Mouse (Mus musculus): ENCODE measurements around the gene Utp6. TPM values are rescaled to one million over a fixed set of nuclear protein-coding genes. Genes with fewer than 3 reads are reported as not detected.

The Utp6 gene
- polyA plus RNA-seq, 1 experiment from 2014 or later, result 52.1 TPM

- no peak overlapping the region for H3K4me3 ChIP-seq (replicated peaks)
- no peaks in the 10 kb centered on the region for H3K36me3 ChIP-seq
- peak overlapping the region; percentile 17 for H3K4me2 ChIP-seq (replicated peaks)
- ATAC-seq (ENCODE audit: insufficient number of reproducible peaks, low FRiP score, low TSS enrichment, low read depth), result peak; percentile 87
- peaks cover 14% of the 10 kb centered on the region for H3K4me1 ChIP-seq
- no peak overlapping the region for H3K9ac ChIP-seq
- H3K27me3 ChIP-seq, result no peaks in the 10 kb centered on the region
- H3K9me3 ChIP-seq (replicated peaks), result no peaks in the 10 kb centered on the region
- H3K27ac ChIP-seq (replicated peaks), result peak overlapping the region; percentile 69
- 29% methylated on average over 14 of the region's 14 CpGs for WGBS
Observed at GRCm38 (mm10) chr11:79908600-79909483, 53.3 kb downstream of the Utp6 start.

- no peak for ATAC-seq (ENCODE audit: insufficient number of reproducible peaks, low FRiP score, low TSS enrichment, low read depth)
- Histone ChIP-seq H3K27ac (replicated peaks) (no peak overlapping the region), H3K36me3 (no peaks in the 10 kb centered on the region), H3K9me3 (replicated peaks) (no peaks in the 10 kb centered on the region), H3K4me3 (replicated peaks) (no peak overlapping the region), H3K27me3 (no peaks in the 10 kb centered on the region), H3K4me1 (peaks cover 14% of the 10 kb centered on the region), H3K9ac (no peak overlapping the region), H3K4me2 (replicated peaks) (no peak overlapping the region)
- WGBS, result 39% methylated on average over 9 of the region's 9 CpGs
Observed at GRCm38 (mm10) chr11:79906920-79907319, 55.3 kb downstream of the Utp6 start.

GRCm38 (mm10) chr11:79902881-79903481 is 59.2 kb downstream of the Utp6 start:
- Histone ChIP-seq H3K36me3 (no peaks in the 10 kb centered on the region), H3K4me3 (replicated peaks) (no peak overlapping the region), H3K9me3 (replicated peaks) (no peaks in the 10 kb centered on the region), H3K27me3 (no peaks in the 10 kb centered on the region), H3K27ac (replicated peaks) (no peak overlapping the region), H3K4me2 (replicated peaks) (no peak overlapping the region), H3K4me1 (0 out of 2 replicates have a peak, but pooled peaks cover 4% of the 10 kb centered on the region), H3K9ac (no peak overlapping the region)
- ATAC-seq (ENCODE audit: insufficient number of reproducible peaks, low FRiP score, low TSS enrichment, low read depth), result no peak
- 61% methylated on average over 6 of the region's 6 CpGs for WGBS

- ATAC-seq (ENCODE audit: insufficient number of reproducible peaks, low FRiP score, low TSS enrichment, low read depth), result no peak
- H3K27me3 ChIP-seq, result no peaks in the 10 kb centered on the region
- H3K9me3 ChIP-seq (replicated peaks), result no peaks in the 10 kb centered on the region
- WGBS, result 87% methylated on average over 6 of the region's 6 CpGs
- H3K36me3 ChIP-seq, result no peaks in the 10 kb centered on the region
- H3K9ac ChIP-seq, result no peak overlapping the region
- H3K4me2 ChIP-seq (replicated peaks), result no peak overlapping the region
- no peaks in the 10 kb centered on the region for H3K4me1 ChIP-seq
- no peak overlapping the region for H3K4me3 ChIP-seq (replicated peaks)
- H3K27ac ChIP-seq (replicated peaks), result no peak overlapping the region
Observed at GRCm38 (mm10) chr11:79901146-79901545, 61.0 kb downstream of the Utp6 start.

GRCm38 (mm10) chr11:79892259-79892658 is 69.9 kb downstream of the Utp6 start:
- Histone ChIP-seq H3K4me2 (replicated peaks) (no peak overlapping the region), H3K27me3 (no peaks in the 10 kb centered on the region)
- 90% methylated on average over 6 of the region's 6 CpGs for WGBS

GRCm38 (mm10) chr11:79890822-79891221 is 71.4 kb downstream of the Utp6 start:
- H3K9me3 ChIP-seq (replicated peaks), result no peaks in the 10 kb centered on the region
- no peaks in the 10 kb centered on the region for H3K36me3 ChIP-seq
- H3K27me3 ChIP-seq, result no peaks in the 10 kb centered on the region
- no peak overlapping the region for H3K4me2 ChIP-seq (replicated peaks)
- H3K27ac ChIP-seq (replicated peaks), result no peak overlapping the region
- WGBS, result 76% methylated on average over 2 of the region's 2 CpGs
- no peaks in the 10 kb centered on the region for H3K4me1 ChIP-seq
- H3K4me3 ChIP-seq (replicated peaks), result no peak overlapping the region
- no peak overlapping the region for H3K9ac ChIP-seq
- no peak for ATAC-seq (ENCODE audit: insufficient number of reproducible peaks, low FRiP score, low TSS enrichment, low read depth)

More at GRCm38 (mm10) chr11:79892259-79892658, 69.9 kb downstream of the Utp6 start:
- Histone ChIP-seq H3K9ac (no peak overlapping the region), H3K4me3 (replicated peaks) (no peak overlapping the region), H3K4me1 (no peaks in the 10 kb centered on the region), H3K36me3 (no peaks in the 10 kb centered on the region), H3K27ac (replicated peaks) (no peak overlapping the region), H3K9me3 (replicated peaks) (no peaks in the 10 kb centered on the region)
- no peak for ATAC-seq (ENCODE audit: insufficient number of reproducible peaks, low FRiP score, low TSS enrichment, low read depth)

- H3K27me3 ChIP-seq, result no peaks in the 10 kb centered on the region
- H3K9ac ChIP-seq, result no peak overlapping the region
- no peak overlapping the region for H3K4me3 ChIP-seq (replicated peaks)
- H3K4me2 ChIP-seq (replicated peaks), result no peak overlapping the region
- no peaks in the 10 kb centered on the region for H3K9me3 ChIP-seq (replicated peaks)
- no peaks in the 10 kb centered on the region for H3K36me3 ChIP-seq
- H3K4me1 ChIP-seq, result no peaks in the 10 kb centered on the region
- WGBS, result 76% methylated on average over 1 of the region's 1 CpGs
- ATAC-seq (ENCODE audit: insufficient number of reproducible peaks, low FRiP score, low TSS enrichment, low read depth), result no peak
- H3K27ac ChIP-seq (replicated peaks), result no peak overlapping the region
Observed at GRCm38 (mm10) chr11:79886961-79887360, 75.2 kb downstream of the Utp6 start.

GRCm38 (mm10) chr11:79886395-79886794 is 75.8 kb downstream of the Utp6 start:
- Histone ChIP-seq H3K27ac (replicated peaks) (no peak overlapping the region), H3K4me3 (replicated peaks) (no peak overlapping the region), H3K4me2 (replicated peaks) (no peak overlapping the region), H3K9me3 (replicated peaks) (no peaks in the 10 kb centered on the region), H3K27me3 (no peaks in the 10 kb centered on the region), H3K36me3 (no peaks in the 10 kb centered on the region), H3K4me1 (no peaks in the 10 kb centered on the region), H3K9ac (no peak overlapping the region)
- ATAC-seq (ENCODE audit: insufficient number of reproducible peaks, low FRiP score, low TSS enrichment, low read depth), result no peak
- WGBS, result 97% methylated on average over 1 of the region's 1 CpGs

GRCm38 (mm10) chr11:79885713-79886393 is 76.3 kb downstream of the Utp6 start:
- Histone ChIP-seq H3K27ac (replicated peaks) (no peak overlapping the region), H3K9me3 (replicated peaks) (no peaks in the 10 kb centered on the region), H3K4me2 (replicated peaks) (no peak overlapping the region), H3K27me3 (no peaks in the 10 kb centered on the region), H3K9ac (no peak overlapping the region), H3K4me3 (replicated peaks) (no peak overlapping the region), H3K4me1 (no peaks in the 10 kb centered on the region), H3K36me3 (no peaks in the 10 kb centered on the region)
- 74% methylated on average over 13 of the region's 13 CpGs for WGBS
- ATAC-seq (ENCODE audit: insufficient number of reproducible peaks, low FRiP score, low TSS enrichment, low read depth), result peak; percentile 39; the same call in 1 of the 2 replicates

GRCm38 (mm10) chr11:79884784-79885183 is 77.4 kb downstream of the Utp6 start:
- Histone ChIP-seq H3K4me1 (no peaks in the 10 kb centered on the region), H3K36me3 (no peaks in the 10 kb centered on the region), H3K4me3 (replicated peaks) (no peak overlapping the region), H3K27ac (replicated peaks) (no peak overlapping the region), H3K9me3 (replicated peaks) (no peaks in the 10 kb centered on the region), H3K4me2 (replicated peaks) (no peak overlapping the region), H3K27me3 (no peaks in the 10 kb centered on the region), H3K9ac (no peak overlapping the region)
- no peak for ATAC-seq (ENCODE audit: insufficient number of reproducible peaks, low FRiP score, low TSS enrichment, low read depth)
- WGBS, result 82% methylated on average over 6 of the region's 6 CpGs

Data from embryonic facial prominence, embryonic 15.5 days (tissue).